Mouse (Mus musculus) forebrain, postnatal 0 days (tissue): ENCODE results near the gene Adamts14. TPM values are rescaled to one million over a fixed set of nuclear protein-coding genes. Genes with fewer than 3 reads are reported as not detected.

ENCODE experiments used
- ATAC-seq: fragments of 200-750 bp; cut with Nextera tagmentation; 2 replicates; pipeline ENCODE4 v1.8.0; 2017; ENCODE audit warnings: mild to moderate bottlenecking, moderate library complexity
- DNase-seq: peaks from one replicate; pipeline ENCODE4 v3.0.0-alpha.2; 2015
- H3K27ac ChIP-seq: fragments of 300-500 bp; sonication (generic); 2 replicates; pipeline ENCODE4 v1.5.1; 2014; ENCODE audit warnings: low read depth, mild to moderate bottlenecking, antibody characterized with exemption, low read length, moderate library complexity, mixed read lengths
- H3K27me3 ChIP-seq: fragments of 300-500 bp; sonication (generic); 2 replicates; pipeline ENCODE4 v1.6.1; 2014; ENCODE audit warnings: mild to moderate bottlenecking, low read length, mixed read lengths; ENCODE audit not compliant: insufficient read depth
- H3K36me3 ChIP-seq: fragments of 300-500 bp; sonication (generic); 2 replicates; pipeline ENCODE4 v1.6.1; 2014; ENCODE audit warnings: mild to moderate bottlenecking, moderate library complexity; ENCODE audit not compliant: insufficient read depth
- H3K4me1 ChIP-seq: fragments of 300-500 bp; sonication (generic); 2 replicates; pipeline ENCODE4 v1.6.1; 2014; ENCODE audit warnings: antibody characterized with exemption; ENCODE audit not compliant: insufficient read depth
- H3K4me2 ChIP-seq: fragments of 300-500 bp; sonication (generic); 2 replicates; pipeline ENCODE4 v1.6.1; 2014; ENCODE audit warnings: low read depth, mild to moderate bottlenecking, moderate library complexity
- H3K4me3 ChIP-seq: fragments of 300-500 bp; sonication (generic); 2 replicates; pipeline ENCODE4 v1.5.1; 2014; ENCODE audit warnings: low read depth, low read length, mixed read lengths
- H3K9ac ChIP-seq: fragments of 300-500 bp; sonication (generic); 2 replicates; pipeline ENCODE4 v1.6.1; 2014; ENCODE audit warnings: mild to moderate bottlenecking
- H3K9me3 ChIP-seq: fragments of 300-500 bp; sonication (generic); 2 replicates; pipeline ENCODE4 v1.6.1; 2016; ENCODE audit warnings: low read length
- CTCF ChIP-seq: sonication (generic); IDR thresholded peaks from 2 replicates; pipeline ENCODE4 v1.5.1; 2016; ENCODE audit warnings: antibody characterized with exemption, control low read depth, low read depth
- WGBS: fragments of 180-500 bp; shearing (Covaris S2); extraction: QIAGEN DNeasy Blood & Tissue Kit; methylation state at CpG from one replicate; pipeline ENCODE4 v1.1.7; 2014; 5-methylcytosine and 5-hydroxymethylcytosine counted together
- polyA plus RNA-seq: library from polyadenylated mRNA; unstranded; fragments of >200 nt; fragmentation: Nextera tagmentation; extraction: Ambion mirVana; gene quantifications from 2 replicates; pipeline ENCODE4 v1.2.1, GENCODE M21; 2015
- total RNA-seq: library from RNA; depleted of rRNA; stranded (reverse); fragments of >200 nt; gene quantifications from 2 replicates; pipeline ENCODE4 v1.2.3, GENCODE M21; 2014

Gene Adamts14
- total and polyA plus RNA-seq, 2 experiments from 2014 or later = 0.22 to 1.0 TPM

DNA sequence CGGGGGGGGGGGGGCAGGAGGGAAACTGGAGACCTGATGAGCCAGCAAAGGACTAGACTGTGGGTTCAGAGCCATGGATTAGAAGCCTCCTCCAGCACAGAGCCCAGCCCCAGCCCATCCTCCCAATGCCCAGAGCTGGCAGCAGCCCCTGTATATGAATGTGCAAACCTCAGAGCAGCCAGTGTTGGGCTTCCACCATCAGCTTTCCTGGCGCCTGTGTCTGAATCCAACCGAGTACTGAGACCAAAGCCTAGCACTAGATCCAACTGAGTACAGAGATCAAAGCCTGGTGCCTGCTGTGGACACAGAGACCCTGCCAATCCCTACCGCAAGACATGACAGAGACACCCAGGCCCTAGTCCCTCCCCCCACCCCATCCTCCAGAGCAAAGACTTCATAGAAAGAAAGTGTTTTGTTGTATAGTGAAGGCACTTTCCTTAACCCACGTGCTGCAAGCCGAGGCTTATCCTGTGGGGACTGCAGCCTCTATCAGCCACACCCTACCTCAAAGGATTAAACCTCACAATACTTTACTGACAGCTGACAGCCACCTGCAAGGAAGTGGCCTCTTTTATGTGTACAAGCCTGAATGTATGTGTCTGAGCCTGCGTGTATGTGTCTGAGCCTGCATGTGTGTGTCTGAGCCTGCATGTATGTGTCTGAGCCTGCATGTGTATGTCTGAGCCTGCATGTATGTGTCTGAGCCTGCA lies 40.2 kb downstream of the Adamts14 start:
- H3K9me3 ChIP-seq = no peaks in the 10 kb centered on the region
- H3K27ac ChIP-seq = no peak overlapping the region
- ATAC-seq (peak; percentile 64), DNase-seq (peak; percentile 16)
- no peak overlapping the region for H3K4me3 ChIP-seq
- WGBS = 28% methylated on average over 7 of the region's 7 CpGs
- no peak overlapping the region for H3K4me2 ChIP-seq
- H3K36me3 ChIP-seq = no peaks in the 10 kb centered on the region
- no peaks in the 10 kb centered on the region for H3K4me1 ChIP-seq
- H3K27me3 ChIP-seq = no peaks in the 10 kb centered on the region
- no peak for TF ChIP-seq CTCF
- no peak overlapping the region for H3K9ac ChIP-seq

DNA sequence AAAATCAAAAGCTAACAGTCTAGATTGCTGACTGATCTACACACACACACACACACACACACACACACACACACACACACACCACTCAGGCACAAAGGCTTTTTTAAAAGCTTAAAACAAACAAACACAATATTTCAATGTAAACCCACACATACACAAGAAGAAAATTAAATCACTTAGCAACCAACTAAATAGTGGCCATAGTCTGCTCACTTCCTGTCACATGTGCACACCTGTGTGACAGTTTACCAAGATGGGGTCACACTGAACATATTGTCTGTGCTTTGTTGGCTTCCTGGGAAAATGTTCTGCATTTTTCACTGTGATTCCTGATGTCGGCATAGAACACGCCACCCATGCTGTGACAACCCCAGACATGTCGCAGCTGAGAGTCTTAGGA lies 41.5 kb downstream of the Adamts14 start:
- WGBS = 81% methylated on average over 3 of the region's 3 CpGs
- Histone ChIP-seq H3K4me1 (no peaks in the 10 kb centered on the region), H3K4me2 (no peak overlapping the region), H3K9ac (no peak overlapping the region), H3K4me3 (no peak overlapping the region), H3K36me3 (no peaks in the 10 kb centered on the region), H3K27ac (no peak overlapping the region), H3K9me3 (no peaks in the 10 kb centered on the region), H3K27me3 (no peaks in the 10 kb centered on the region)
- no peak for TF ChIP-seq CTCF
- ATAC-seq (no peak), DNase-seq (no peak)

DNA sequence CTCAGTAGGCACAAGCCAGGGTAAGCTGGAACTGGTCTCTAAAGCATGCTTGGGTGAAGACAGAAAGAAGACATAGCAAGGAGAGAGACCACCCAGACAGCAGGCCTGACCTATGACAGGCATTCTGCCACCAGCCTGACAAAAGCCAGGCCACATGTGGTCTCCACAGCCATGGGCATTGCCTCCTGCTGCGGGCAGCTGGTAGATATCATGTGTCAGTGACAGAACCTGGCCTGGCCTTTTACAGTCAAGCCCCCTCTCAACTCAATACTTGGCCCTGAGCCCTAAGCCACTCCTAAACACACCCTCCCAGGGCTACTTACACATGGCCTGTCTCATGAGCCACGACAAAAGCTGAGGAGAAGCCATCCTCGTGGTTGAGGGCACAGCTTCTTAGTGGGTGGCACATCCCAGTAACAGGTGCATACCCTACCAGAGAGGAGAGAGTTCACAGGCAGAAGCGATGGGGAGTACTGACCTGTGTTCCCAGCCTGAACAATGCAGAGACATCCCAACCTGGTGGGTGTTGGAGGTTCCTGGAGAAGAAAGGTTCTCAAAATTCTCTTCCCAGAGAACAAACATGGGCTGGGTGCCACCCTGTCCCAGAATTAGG lies 46.3 kb downstream of the Adamts14 start:
- Histone ChIP-seq H3K9ac (no peak overlapping the region), H3K36me3 (no peaks in the 10 kb centered on the region), H3K27me3 (no peaks in the 10 kb centered on the region), H3K4me2 (no peak overlapping the region), H3K9me3 (no peaks in the 10 kb centered on the region), H3K4me3 (no peak overlapping the region), H3K27ac (no peak overlapping the region), H3K4me1 (no peaks in the 10 kb centered on the region)
- WGBS = 66% methylated on average over 4 of the region's 4 CpGs
- no peak for ATAC-seq
- no peak for TF ChIP-seq CTCF
- no peak for DNase-seq

DNA sequence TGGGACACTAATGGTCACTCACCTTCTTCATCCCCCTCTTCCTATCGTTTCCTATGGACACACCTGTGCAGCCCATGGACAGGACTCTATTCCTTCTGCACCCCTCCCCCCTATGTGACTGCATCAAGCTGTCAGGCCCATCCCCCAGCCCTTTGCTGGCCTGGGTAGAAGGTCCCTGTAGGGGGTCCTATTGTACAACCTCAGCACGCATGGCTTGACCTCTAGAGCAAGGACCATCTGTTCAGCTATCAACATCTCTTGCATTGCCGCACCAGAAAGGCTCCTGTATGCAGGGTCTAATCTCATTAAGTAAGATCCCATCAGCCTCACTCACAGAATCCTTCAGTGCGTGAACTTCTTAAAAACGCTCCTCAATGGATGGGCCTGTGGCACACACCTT lies 47.5 kb downstream of the Adamts14 start:
- no peak overlapping the region for H3K4me3 ChIP-seq
- H3K4me1 ChIP-seq = no peaks in the 10 kb centered on the region
- TF ChIP-seq CTCF = no peak
- H3K36me3 ChIP-seq = no peaks in the 10 kb centered on the region
- WGBS = 58% methylated on average over 5 of the region's 5 CpGs
- no peak overlapping the region for H3K4me2 ChIP-seq
- no peak overlapping the region for H3K9ac ChIP-seq
- DNase-seq (no peak), ATAC-seq (no peak)
- no peak overlapping the region for H3K27ac ChIP-seq
- no peaks in the 10 kb centered on the region for H3K9me3 ChIP-seq
- H3K27me3 ChIP-seq = no peaks in the 10 kb centered on the region

DNA sequence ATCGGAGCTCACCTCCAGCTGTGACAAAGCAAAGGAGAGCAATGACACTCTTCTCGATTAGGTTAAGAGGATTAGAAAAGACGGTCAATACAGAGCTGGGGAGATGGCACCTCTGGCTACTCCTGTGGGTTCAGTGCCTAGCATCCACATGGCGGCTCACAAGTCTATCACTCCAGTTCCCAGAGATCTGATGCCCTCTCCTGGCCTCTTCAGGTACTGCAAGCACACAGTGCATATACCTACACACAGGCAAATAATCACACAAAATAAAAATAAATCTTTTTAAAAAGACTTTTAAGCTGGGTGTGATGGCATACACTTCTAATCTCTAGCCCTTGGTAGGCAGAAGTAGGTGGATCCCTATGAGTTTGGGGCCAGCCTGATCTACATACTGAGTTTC lies 53.9 kb downstream of the Adamts14 start:
- no peak for ATAC-seq
- H3K4me3 ChIP-seq = no peak overlapping the region

DNA sequence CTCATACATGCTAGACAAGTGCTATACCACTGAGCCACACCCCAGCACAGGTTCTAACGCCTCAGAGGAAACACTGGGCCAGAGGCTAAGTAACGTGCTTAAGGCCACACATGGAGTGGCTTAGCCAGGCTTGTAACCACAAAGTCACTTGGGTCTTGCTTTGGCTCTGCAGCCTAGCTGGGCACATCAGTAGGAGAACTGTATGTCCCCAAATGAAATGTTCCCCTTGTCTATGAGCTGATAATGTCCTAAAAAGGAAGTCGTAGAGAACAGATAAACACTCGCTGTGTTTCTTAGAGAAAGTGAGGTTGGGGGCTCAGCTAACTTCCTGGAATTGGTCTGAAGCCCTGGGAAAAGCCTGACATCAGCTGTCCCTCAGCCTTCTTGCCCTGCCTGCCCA lies 57.1 kb downstream of the Adamts14 start:
- no peak overlapping the region for H3K4me2 ChIP-seq
- no peak for DNase-seq
- ATAC-seq = no peak
- H3K36me3 ChIP-seq = no peaks in the 10 kb centered on the region
- H3K4me1 ChIP-seq = no peaks in the 10 kb centered on the region
- no peak overlapping the region for H3K27ac ChIP-seq
- WGBS = 91% methylated on average over 4 of the region's 4 CpGs
- H3K9me3 ChIP-seq = no peaks in the 10 kb centered on the region
- H3K27me3 ChIP-seq = no peaks in the 10 kb centered on the region
- no peak for TF ChIP-seq CTCF
- H3K9ac ChIP-seq = no peak overlapping the region
- no peak overlapping the region for H3K4me3 ChIP-seq

More for the DNA sequence above, 53.9 kb downstream of the Adamts14 start:
- Histone ChIP-seq H3K4me2 (no peak overlapping the region), H3K27ac (no peak overlapping the region), H3K27me3 (no peaks in the 10 kb centered on the region), H3K4me1 (no peaks in the 10 kb centered on the region), H3K9ac (no peak overlapping the region), H3K36me3 (no peaks in the 10 kb centered on the region), H3K9me3 (no peaks in the 10 kb centered on the region)
- no peak for TF ChIP-seq CTCF
- DNase-seq = no peak
- 87% methylated on average over 4 of the region's 4 CpGs for WGBS

DNA sequence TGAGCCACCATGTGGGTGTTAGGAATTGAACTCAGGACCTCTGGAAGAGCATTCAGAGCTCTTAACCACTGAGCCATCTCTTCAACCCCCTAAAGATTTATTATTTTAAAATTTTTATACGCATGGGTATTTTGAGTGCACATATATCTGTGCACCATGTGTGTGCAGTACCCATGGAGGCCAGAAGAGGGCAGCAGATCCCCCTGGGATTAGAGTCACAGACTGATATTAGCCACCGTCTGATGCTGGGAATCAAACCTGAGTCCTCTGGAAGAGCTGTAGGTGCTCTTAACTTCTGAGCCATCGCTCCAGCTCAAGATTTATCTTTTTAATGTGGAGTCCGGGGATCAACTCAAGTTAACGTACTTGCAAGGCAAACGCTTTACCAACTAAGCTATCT lies 57.6 kb downstream of the Adamts14 start:
- peak; percentile 35; the same call in 1 of the 2 replicates for TF ChIP-seq CTCF

More for the DNA sequence above, 57.6 kb downstream of the Adamts14 start:
- WGBS = 97% methylated on average over 6 of the region's 6 CpGs
- no peak for DNase-seq
- Histone ChIP-seq H3K27me3 (no peaks in the 10 kb centered on the region), H3K4me3 (no peak overlapping the region), H3K36me3 (no peaks in the 10 kb centered on the region), H3K4me2 (no peak overlapping the region), H3K9ac (no peak overlapping the region), H3K27ac (no peak overlapping the region), H3K4me1 (no peaks in the 10 kb centered on the region), H3K9me3 (no peaks in the 10 kb centered on the region)
- no peak for ATAC-seq
